Mouse (Mus musculus) c-Kit-positive CD71-negative TER-119-negative erythroid progenitor cells, embryonic 14.5 days (primary cell): Measurements from ENCODE around the gene Jsrp1.

ENCODE experiments used
- DNase-seq: peaks from one replicate; pipeline ENCODE4 v3.0.0-alpha.2; 2013; ENCODE audit warnings: low read depth

Gene Jsrp1

DNA sequence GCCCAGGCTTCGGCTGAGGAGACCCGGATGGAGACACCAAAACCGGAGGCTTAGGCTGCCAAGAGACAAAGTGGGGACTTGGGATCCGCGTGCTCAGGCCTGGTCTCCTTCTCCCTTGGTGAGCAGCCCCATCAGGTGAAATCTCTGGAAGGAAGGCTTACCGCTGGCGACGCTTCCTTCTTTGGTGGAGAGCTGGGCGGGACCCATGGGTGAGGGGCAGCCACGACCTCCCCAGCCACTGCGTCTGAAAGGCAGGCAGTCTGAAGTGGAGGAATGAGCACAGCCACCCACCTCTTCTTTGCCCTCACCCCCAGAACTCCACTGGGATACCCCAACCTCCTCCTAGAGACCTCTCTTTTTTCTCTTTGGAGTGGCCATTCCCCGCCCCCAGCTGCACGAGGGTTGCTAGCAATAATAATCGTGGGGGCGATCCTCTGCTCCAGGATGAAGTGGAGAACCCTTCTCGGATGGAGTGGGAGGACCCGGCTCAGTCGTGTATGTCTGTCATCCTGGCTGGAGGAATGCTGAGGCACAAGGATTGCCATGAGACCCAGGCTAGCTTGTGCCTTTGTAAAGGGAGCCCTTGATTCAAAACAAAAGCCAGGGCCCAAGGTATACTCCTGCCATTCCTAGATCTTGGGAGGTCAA is 4.2 kb downstream of the Jsrp1 start:
- no peak for DNase-seq

DNA sequence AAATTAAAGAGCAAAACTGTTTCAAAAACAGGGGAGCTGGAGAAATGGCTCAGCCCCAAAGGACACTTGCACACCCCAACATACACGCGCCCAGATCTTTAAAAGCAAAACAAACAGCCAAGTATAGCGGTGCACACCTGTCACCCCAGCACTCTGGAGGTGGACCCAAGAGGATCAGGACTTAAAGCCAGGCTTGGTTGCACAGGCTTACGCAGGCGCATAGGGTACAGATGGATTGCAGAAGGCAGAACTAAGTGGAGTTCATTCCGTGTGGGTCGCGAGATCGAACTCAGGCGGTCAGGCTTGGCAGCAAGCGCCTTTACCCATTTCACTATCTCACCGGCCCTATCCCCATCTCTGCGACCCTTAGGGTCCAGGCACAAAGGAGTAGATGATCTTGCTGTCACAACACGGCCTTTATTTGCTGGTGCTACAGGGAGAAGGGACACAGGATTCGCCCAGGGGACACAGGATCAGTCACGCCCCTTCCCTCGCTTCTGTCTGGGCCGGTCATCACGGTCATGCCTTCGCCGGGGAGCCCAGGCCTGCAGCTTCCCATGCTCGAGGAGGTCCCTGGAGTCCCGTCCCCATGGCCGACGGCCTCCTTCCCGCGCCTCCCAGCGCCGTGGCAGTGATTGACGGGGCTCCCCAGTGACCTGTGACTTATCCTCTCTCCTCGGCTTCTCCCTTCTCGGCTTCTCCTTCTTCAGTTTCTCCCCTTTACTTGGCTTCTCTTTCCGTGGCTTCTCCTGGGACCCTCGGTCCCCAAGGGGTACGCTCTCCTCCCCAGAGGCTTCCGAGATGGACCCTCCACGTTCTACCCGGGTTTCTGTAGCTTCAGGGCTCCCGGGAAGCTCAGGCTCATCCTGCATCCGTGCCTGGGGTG is 5.0 kb downstream of the Jsrp1 start:
- DNase-seq: no peak

DNA sequence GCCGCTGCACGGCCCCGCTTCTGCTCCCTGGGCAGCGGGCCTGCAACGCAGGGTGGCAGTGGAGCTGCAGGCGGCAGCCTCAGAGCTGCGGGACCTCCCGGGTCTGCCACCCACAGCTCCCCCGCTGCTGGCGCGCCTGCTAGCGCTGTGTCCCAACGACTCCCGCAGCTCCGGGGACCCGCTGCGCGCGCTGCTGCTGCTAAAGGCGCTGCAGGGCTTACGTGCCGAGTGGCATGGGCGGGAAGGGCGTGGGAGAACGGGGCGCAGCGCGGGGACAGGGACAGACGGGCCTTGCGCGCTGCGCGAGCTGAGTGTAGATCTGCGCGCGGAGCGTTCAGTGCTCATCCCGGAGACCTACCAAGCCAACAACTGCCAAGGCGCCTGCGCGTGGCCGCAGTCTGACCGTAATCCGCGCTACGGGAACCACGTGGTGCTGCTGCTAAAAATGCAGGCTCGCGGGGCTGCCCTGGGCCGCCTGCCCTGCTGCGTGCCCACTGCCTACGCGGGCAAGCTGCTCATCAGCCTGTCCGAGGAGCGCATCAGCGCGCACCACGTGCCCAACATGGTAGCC is 6.2 kb downstream of the Jsrp1 start:
- DNase-seq: no peak

DNA sequence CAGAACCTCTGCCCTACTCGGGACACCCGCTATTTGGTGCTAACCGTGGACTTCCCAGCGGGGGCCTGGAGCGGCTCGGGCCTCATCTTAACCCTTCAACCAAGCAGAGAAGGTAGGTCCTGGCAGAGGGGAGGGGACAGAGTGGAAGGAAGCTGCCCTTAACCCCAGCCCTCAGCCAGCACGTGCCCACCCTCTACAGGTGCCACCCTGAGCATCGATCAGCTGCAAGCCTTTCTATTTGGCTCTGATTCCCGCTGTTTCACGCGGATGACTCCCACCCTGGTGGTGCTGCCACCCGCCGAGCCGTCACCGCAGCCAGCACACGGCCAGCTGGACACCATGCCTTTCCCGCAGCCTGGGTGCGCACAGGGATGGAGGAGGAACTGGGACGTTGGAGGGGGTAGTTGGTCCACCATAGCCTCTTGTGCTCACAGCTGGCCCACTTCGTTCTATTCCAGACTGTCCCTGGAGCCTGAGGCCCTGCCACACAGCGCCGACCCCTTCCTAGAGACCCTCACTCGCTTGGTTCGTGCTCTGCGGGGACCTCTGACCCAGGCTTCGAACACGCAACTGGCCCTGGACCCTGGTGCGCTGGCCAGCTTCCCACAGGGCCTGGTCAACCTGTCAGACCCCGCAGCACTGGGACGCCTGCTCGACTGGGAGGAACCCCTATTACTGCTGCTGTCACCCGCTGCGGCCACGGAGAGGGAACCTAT is 6.8 kb downstream of the Jsrp1 start:
- DNase-seq: no peak

DNA sequence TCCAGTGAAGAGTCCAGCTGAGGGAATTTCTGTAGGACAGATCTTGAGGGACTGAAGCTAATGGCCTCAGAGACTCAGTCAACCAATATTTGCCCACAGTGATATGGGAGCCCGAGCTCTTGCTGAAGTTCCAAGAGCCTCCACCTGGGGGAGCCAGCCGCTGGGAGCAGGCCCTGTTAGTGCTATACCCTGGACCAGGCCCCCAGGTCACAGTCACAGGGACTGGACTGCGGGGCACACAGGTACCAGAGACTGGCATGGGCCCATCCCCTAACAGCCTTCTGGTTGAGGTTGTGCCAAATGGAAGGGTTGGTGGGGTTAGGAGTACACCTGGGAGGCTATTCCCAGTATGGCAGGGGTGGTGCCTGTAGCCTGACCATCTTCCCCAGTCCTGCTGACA is 7.4 kb downstream of the Jsrp1 start:
- DNase-seq: peak; percentile 71

DNA sequence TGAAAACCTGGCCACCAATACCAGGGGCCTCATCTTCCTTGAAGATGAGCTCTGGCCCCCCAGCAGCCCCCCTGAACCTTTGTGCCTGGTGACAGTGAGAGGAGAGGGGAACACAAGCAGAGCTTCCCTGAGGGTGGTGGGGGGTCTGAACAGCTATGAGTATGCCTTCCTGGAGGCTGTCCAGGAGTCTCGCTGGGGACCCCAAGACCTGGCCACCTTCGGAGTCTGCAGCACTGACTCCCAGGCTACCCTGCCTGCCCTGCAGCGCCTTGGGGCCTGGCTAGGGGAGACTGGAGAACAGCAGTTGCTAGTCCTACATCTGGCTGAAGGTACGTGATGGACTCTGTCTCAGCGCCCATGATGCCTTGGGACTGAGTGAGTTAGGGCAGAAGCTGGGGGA is 8.0 kb downstream of the Jsrp1 start:
- DNase-seq: no peak

DNA sequence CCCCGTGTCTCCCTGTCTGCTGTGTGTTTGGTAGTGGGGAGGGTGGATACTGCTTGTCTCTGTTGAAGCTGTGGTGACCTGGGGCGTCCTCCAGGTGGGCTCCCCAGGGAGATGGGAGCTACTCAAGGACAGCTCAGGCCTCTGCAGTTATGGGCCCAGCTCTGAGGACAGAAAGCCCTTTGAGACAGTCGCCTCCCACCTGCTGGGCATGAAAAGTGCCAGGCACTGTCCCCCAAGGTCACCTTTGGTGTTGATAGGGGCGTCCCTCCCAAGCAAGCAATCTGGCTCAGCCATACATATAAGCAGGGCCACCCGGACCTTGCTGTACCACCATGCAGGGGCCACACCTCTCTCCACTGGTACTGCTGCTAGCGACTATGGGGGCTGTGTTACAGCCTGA is 8.4 kb downstream of the Jsrp1 start, which contains the start of gene Amh:
Gene Amh, plus strand, starts transcription at position 328 of the 400 bp plus-strand sequence.
- no peak for DNase-seq

DNA sequence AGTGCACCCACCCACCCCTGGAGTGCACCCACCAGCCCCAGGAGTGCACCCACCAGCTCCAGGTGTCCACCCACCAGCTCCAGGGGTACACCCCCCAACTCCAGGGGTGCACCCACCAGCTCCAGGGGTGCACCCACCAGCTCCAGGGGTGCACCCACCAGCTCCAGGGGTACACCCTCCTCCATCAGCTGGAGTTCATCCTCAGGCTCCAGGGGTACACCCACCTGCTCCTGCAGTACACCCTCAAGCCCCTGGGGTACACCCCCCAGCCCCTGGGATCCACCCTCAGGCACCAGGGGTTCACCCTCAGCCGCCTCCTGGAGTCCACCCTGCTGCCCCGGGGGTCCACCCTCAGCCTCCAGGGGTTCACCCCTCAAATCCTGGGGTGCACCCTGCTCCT is 9.0 kb downstream of the Jsrp1 start:
- no peak for DNase-seq

DNA sequence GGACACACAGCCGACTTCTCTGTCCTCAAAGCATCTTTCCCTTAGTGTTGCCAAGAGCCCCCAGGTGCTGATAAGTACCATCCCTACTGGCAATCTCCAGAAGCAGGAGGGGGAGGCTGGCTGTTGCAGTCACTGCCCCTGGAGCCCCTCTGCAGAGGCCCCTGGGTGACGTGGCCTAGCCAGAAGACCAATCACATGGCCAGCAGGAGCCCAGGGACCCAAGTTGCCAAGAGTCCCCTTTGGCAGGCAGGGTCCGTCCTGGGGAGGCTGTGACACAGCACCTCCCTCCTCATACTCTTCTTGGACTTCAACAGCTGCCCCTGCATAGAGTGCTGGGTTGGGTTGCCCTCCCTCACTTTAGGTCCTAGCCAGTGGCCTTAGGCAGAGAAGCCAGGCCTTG is 10.3 kb downstream of the Jsrp1 start:
- no peak for DNase-seq

DNA sequence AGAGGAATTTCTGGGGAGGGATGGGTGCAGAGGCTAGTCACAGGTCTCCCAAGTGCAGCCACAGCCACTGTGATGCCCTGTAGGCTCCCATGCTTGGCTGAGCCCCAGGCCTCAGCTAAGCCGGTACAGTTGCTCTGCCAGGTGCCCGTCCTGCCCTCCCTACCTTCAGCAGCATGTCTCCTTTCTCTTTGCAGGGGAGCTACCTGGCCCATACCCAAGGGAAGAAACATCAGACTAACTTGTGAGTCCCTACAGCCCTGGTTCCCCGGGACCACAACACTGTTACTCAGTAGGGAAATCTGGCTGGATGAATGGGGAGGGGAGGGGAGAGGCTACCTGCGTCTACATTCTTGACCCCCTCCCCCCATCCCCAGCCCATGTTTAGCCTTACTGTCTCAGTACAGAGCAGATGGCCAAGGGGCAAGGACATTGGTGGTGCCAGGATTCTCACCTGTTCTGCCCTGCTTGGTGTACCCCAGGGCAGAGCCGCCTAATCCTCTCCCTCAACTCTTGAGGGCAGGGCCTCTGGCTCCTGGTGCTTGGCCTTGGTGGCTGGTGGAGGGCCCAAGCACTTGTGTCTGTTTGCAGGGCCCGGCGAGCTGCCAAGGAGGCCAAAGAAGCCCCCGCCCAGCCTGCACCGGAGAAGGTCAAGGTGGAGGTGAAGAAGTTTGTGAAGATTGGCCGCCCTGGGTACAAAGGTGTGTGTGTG is 10.9 kb downstream of the Jsrp1 start:
- DNase-seq: no peak

DNA sequence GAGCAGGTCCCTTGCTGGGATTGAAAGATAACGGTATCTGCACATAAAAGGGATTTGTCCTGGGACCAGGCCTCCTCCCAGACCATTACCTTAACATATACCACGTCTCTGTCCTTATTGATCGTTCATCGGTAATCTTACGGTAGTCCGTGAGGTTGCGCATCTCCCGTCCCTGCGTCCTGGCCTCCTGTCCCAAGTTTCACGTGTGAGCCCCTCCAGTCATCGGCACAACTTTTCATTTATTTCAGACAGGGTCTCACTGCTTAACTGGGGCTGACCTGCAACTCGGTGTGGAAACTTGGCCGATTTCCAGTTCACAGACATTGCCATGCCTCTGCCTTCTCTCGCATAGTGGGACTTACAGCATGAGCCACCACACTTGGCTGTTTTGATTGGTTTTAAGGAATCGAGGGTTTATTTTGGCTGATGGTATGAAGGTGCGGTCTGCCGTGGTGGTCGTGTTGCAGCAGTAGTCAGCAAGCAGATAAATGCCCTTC is 14.2 kb downstream of the Jsrp1 start:
- no peak for DNase-seq

DNA sequence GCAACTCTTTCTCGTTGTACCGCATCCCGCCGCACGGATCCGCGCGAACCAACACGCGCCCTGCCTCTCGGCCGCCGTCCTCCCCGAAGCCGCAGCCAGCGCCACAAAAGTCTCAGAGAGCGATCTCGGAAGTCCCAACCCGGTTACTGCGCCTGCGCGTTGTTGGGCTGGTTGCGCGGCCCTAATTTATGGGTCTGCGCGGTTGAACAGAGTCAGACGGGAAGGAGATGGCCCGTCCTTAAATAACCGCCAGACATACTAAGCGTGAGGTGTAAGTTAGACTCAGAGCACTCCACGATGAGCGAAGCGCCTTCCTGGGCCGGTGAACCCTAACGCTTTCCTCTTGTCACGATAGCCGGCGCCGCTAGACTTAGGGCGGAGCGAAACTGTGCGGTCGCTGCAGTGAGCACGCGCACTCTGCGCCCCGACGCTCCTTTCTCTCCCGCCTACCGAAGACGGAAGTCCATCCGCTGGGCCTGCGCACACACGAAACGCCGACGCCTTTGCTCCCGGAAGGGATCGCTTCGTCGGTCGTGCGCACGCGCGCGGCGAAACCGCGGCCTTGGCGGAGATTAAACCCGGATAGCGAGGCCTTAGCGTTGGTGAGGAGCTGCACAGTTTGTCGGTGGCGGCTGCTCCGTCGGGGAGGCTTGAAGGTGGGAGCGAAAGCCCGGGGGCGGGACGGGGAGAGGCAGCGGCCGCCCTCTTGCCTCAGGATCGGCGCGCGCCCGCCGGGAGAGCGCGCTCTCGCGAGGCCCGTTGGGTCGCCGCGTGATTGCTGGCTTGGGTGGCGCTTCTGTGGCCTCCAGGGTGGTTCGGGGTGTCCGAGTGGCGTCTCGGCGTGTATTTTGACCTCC is 14.9 kb downstream of the Jsrp1 start, which contains the start of the genes Sf3a2 and Plekhj1:
Gene Sf3a2, plus strand, starts transcription at position 49 of the 857 bp plus-strand sequence.
Gene Plekhj1, minus strand, starts transcription at position 477 of the 857 bp plus-strand sequence.
- peak; percentile 90 for DNase-seq

DNA sequence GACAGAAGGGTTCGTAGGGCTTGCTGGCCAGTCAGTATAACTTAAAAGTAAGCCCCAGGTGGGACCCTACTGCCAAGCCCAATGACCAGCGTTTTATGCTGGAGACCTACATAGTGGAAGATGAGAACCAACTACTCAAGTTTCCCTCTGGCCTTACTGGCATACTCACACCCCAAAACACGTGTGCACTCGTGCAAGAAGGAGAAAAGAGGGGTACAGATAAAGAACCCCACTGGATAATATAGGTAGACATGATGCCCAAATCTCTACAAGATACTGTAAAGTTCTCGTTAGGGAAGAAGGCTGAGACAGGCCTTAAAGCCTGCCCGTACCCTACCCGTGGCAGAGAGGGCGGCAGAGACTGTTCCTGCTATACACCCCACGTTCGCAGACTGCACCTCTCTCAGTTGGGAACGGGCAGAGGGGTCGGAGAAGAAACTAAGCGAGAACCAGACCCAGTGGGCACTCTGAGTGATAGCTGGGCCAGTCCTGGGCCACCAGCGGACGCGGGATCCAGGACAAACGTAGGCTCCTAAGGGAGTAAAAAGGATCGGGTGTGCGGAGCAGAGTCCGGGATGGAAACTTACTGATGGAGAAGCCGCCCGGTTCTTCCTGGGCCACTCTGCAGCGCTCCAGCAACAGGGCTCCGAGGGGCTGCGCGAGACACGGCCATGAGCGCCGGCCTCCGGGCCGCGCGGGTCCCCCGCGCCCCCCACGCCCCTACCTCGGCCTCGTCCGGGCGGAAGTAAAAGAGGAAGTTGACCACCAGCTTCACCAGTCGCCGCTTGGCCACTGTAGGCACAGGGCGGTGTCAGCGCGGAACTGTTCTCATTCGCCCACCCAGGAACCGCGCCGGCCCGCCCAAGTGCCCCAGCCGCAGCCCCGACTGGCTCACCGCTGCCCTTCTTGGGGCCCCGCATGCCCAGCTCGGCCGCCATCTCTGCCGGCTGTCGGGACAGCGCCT is 15.8 kb downstream of the Jsrp1 start:
- DNase-seq: no peak

DNA sequence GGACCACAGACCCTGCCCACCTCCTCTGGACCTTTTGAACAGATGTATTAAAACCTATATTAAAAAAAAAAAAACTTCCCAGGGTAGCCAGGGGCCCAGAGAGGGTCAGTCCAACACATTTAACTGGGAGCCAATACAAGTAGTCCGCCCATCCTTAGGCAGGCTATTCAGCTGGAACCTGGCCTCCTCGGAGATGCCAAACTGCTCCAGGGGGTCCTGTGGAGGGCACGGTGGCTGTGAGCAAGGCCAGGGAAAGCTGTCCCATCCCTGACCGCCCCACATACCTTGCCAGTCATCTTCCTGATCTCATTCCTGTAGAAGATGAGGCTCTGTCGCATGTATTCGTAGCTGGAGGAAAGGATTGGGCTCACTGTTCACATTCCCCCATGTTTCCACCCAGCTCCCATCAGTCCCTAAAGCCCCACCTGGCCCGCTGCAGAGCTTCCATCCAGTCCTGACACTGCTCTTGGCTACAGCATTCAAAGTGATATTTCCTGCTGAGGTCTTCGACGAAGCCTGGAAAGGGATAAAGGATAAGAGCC is 16.9 kb downstream of the Jsrp1 start:
- no peak for DNase-seq

DNA sequence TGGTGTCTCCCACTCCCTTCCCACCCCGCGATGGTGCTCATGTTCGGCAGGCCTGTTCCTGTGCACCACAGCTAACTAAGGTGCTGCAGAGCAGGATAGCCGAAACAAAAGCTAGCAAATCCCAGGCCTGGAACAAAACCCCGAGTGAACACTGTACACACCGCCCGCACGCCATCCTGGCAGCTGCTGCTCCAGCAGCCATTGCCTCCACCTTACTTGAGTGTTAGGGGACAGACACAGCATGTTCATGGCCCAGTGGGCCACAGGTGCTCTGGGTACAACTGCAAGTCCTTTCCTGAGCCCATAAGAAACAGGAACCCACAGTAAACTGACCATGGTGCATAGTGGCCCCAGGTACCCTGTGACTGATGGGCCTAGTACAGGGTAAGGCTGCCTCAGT is 18.5 kb downstream of the Jsrp1 start:
- no peak for DNase-seq

DNA sequence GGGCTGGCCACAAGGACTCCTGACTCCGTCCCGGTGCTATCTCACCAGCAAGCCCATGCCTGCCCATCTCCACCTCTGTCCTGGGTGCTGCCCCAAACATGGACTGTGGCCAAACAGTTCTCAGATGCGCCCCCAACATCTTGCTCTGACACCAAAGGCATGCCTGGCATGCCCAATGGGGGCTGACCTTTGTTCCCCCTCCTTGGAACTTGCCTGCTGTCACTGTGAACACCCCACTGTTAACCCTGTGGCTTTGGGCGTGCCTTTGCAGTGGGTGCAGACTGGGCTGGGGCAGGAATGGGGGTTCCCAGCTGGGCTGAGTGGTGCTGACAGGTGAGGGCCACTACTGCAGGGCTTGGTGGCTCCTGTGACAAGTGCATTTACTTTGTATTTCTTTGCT is 19.5 kb downstream of the Jsrp1 start:
- DNase-seq: no peak

DNA sequence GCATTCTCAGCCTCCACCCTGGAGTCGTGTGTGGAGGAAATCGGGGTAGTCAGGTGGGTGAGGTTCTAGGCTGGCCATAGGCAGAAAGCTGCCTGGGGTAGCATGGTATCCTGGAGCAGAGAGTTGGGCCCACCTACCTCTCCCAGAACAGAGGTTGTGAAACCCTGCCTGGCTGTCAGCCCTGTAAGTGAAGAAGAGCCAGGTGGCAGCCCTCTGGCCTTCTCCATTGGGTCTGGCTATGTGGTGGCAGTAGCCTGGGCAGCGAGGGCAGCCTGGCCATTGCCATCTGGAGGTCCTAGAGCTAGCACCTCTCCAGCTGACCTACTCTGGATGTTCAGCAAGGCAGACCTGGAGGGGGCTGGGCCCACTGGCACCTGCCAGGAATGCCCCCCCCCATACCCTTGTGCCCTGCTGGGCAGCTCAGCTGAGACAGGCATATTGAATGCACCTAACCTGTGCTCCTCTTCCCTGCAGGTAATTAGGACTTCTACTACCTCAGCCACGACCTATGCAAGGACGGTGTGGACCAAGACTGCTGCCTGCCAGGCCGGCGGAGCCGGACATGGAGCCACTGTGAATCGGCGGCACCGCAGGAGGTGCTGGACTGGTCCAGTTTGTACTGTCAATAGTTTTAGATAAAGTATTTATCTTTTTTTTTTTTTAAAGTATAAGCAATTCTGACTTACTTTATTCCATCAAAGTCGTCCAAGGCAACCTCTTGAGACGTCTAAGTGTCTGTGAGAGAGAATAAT is 20.1 kb downstream of the Jsrp1 start:
- DNase-seq: no peak
